8 mouse cellular contexts compared by ENCODE assay signal in the genomic region with DNA sequence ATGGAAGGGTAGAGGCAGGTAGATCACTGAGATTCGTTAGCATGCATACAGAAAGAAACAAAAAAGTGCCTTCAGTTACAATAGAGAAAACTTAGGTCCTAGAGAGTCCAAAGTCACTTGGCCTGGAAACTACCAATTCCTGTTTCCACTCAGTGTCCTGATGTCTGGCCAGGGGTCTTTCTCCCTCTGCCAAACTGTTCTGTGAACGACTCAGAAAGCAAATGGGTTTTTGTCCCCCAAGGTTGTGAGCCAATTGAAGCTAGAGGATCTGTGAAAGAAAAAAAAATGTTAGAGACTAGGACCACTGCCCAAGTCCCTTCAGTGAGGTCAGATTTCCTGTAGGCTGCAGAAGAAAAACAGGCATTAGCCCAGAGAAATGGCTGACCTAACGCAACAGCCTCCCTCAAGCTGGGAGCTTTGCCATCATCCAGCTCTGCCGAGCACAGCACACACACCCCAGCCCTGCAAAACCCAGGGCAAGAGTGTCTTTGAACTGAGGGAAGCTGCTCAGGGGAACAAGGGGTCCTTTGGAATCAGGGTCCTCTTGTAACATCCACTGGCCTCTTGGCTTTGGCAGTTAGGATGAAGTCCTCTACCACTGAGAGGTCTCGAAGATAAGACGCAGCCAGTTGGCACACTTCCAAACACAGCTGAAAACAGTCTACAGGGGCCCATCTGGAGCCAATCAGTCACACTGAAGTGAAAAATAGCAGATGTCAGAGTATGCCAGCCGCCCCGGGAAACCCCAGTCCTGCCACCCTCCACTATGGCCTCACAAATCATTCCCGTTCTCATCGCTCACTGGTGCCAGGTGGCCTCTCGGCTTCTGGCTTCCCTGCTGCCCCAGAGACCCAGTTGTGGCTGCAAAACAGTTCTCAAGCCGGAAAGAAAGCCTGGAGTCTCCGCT.
DNase-seq lines count a peak whose midpoint lies in the region; ATAC-seq lines count a peak whose summit lies in the region.

No protein-coding gene starts in this region.

- H3K27ac ChIP-seq in forebrain, embryonic 10.5 days: peak overlapping the region; percentile 63
- peak overlapping the region; percentile 83 for H3K27ac ChIP-seq in heart, embryonic 15.5 days
- H3K27ac ChIP-seq in kidney, embryonic 15.5 days: peak overlapping the region; percentile 66
- peak overlapping the region; percentile 89 for H3K27ac ChIP-seq in lung, embryonic 15.5 days

- DNase-seq in frontal cortex, postnatal 14 days (ENCODE audit: low spot score in 2 of 2): peak; percentile 20 to 26
- DNase-seq in forebrain, embryonic 10.5 days (ENCODE audit: extremely low spot score, low spot score): peak; percentile 21
- DNase-seq in ovary, postnatal 36 days (ENCODE audit: low spot score): peak; percentile 57
- DNase-seq in natural killer cell, adult 2 months (ENCODE audit: low spot score in 2 of 2): no peak

- no peak overlapping the region for H3K4me3 ChIP-seq in forebrain, embryonic 10.5 days
- no peak overlapping the region for H3K4me3 ChIP-seq in heart, embryonic 15.5 days
- H3K4me3 ChIP-seq in kidney, embryonic 15.5 days (replicated peaks): no peak overlapping the region
- no peak overlapping the region for H3K4me3 ChIP-seq in lung, embryonic 15.5 days

- H3K36me3 ChIP-seq in forebrain, embryonic 10.5 days (replicated peaks): no peaks in the 10 kb centered on the region
- no peaks in the 10 kb centered on the region for H3K36me3 ChIP-seq in heart, embryonic 15.5 days
- no peaks in the 10 kb centered on the region for H3K36me3 ChIP-seq in kidney, embryonic 15.5 days
- no peaks in the 10 kb centered on the region for H3K36me3 ChIP-seq in lung, embryonic 15.5 days

- no peaks in the 10 kb centered on the region for H3K9me3 ChIP-seq in forebrain, embryonic 10.5 days
- H3K9me3 ChIP-seq in heart, embryonic 15.5 days (replicated peaks): 0 out of 2 replicates have a peak, but pooled peaks cover 3% of the 10 kb centered on the region
- no peaks in the 10 kb centered on the region for H3K9me3 ChIP-seq in kidney, embryonic 15.5 days (replicated peaks)
- no peaks in the 10 kb centered on the region for H3K9me3 ChIP-seq in lung, embryonic 15.5 days

- peaks cover 16% of the 10 kb centered on the region for H3K4me1 ChIP-seq in forebrain, embryonic 10.5 days
- H3K4me1 ChIP-seq in heart, embryonic 15.5 days (replicated peaks): peaks cover 21% of the 10 kb centered on the region
- peaks cover 19% of the 10 kb centered on the region for H3K4me1 ChIP-seq in kidney, embryonic 15.5 days
- H3K4me1 ChIP-seq in lung, embryonic 15.5 days: peaks cover 24% of the 10 kb centered on the region

- no peak overlapping the region for H3K9ac ChIP-seq in heart, embryonic 15.5 days
- no peak overlapping the region for H3K9ac ChIP-seq in kidney, embryonic 15.5 days
- H3K9ac ChIP-seq in lung, embryonic 15.5 days: no peak overlapping the region

- H3K4me2 ChIP-seq in heart, embryonic 15.5 days: peak overlapping the region; percentile 32
- H3K4me2 ChIP-seq in kidney, embryonic 15.5 days: peak overlapping the region; percentile 27
- peak overlapping the region; percentile 26; the same call in 1 of the 2 replicates for H3K4me2 ChIP-seq in lung, embryonic 15.5 days

- no peak for ATAC-seq in frontal cortex, adult (ENCODE audit: low TSS enrichment)
- ATAC-seq in heart, embryonic 15.5 days (replicated peaks; ENCODE audit: insufficient number of reproducible peaks, insufficient read depth, low FRiP score, low read depth): peak; percentile 96
- ATAC-seq in kidney, embryonic 15.5 days (replicated peaks; ENCODE audit: low FRiP score): peak; percentile 49; the same call in 1 of the 2 replicates
- peak; percentile 93 for ATAC-seq in lung, embryonic 15.5 days (ENCODE audit: borderline replicate concordance, extremely low read depth, low FRiP score, low TSS enrichment)

- H3K27me3 ChIP-seq in forebrain, embryonic 10.5 days (ENCODE audit: poor library complexity, severe bottlenecking): peaks cover 6% of the 10 kb centered on the region; the same call in 1 of the 2 replicates
- H3K27me3 ChIP-seq in heart, embryonic 15.5 days: no peaks in the 10 kb centered on the region
- H3K27me3 ChIP-seq in kidney, embryonic 15.5 days: no peaks in the 10 kb centered on the region
- no peaks in the 10 kb centered on the region for H3K27me3 ChIP-seq in lung, embryonic 15.5 days

- 62% methylated on average over 13 of the region's 13 CpGs for WGBS in forebrain, embryonic 10.5 days
- 15% methylated on average over 13 of the region's 13 CpGs for WGBS in heart, embryonic 15.5 days
- WGBS in kidney, embryonic 15.5 days: 17% methylated on average over 13 of the region's 13 CpGs
- WGBS in lung, embryonic 15.5 days: 11% methylated on average over 13 of the region's 13 CpGs

Comparison
In these comparisons a context has a peak if more than half of its experiments do, and no peak if none do; other contexts are left out.
1. DNase-seq: peak in frontal cortex, postnatal 14 days (2 of 2), forebrain, embryonic 10.5 days (single experiment) and ovary, postnatal 36 days (single experiment); none in natural killer cell, adult 2 months (0 of 2).
2. Peak in every context shown above with its lines, with median percentiles within 50 percentile points of each other: H3K27ac ChIP-seq and H3K4me2 ChIP-seq.